Mouse (Mus musculus) frontal cortex, postnatal 10 days (tissue): ENCODE data around the gene Itgb4.

ENCODE experiments used
- DNase-seq, 2 experiments: peaks; one replicate each; pipeline ENCODE4 v3.0.0; 2022; ENCODE audit warnings: low spot score in 2 of 2, mixed read lengths in 1 of 2

Gene Itgb4

DNA sequence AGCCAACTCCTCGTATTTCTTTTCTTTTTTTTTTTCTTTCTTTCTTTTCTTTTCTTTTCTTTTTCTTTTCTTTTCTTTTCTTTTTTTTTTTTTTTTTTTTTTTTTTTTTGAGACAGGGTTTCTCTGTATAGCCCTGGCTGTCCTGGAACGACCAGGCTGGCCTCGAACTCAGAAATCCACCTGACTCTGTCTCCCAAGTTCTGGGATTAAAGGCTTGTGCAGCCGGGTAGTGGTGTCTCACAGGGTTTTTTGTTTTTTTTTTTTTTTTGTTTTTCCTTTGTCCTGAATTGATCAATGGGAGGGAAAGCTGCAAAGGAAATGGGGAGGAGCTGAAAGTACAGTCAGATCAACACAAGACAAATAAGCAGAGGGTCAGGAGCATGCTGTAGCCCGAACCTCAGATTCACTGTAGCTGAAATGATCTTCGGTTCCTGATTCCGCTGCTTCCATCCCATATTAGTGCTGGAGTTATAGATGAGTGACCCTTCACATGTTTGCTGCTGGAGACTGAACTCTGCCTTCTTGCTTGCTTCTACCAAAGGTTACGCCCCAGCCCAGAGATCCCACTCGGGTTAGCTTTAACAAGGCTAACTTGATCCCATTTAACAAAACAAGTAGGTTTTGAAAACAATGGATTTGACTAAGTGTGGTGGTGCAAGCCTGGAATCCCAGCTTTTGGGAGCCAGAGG, 53.8 kb downstream of the Itgb4 start:
- DNase-seq = no peak

DNA sequence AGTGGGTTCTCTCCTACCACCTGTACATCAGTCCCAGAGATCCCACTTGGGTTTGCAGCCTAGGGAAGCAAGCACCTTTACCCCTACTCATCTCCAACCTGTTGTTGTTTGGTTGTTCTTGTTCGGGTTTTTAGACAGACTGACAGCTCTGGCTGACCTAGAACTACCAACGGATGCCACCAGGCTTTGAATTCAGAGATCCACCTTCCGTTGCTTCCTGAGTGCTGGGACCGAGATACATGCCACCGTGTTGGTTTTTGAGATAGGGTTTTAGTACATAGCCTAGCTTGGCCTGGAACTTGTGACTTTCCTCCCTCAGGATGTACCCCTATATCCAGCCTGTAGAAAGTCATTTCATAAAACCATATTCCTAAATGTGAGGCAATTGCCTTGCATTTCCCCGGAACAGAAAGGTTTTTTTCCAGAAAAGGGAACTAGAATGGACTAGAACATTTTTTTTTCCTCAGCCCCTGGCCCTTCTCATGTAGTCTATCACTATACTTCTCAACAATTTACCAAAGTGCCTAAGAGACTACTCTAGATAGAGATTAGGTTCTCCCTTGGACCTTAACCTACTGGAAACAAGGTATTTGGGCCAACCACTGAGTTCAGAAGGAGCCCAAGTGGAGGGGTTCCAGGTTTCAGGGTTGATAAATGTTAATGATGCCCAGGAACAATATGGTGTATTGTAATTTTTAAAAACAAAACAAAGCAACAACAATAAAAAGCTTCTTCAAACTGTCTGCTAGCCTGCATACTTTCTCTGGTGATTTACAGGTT, 54.8 kb downstream of the Itgb4 start:
- DNase-seq = no peak

DNA sequence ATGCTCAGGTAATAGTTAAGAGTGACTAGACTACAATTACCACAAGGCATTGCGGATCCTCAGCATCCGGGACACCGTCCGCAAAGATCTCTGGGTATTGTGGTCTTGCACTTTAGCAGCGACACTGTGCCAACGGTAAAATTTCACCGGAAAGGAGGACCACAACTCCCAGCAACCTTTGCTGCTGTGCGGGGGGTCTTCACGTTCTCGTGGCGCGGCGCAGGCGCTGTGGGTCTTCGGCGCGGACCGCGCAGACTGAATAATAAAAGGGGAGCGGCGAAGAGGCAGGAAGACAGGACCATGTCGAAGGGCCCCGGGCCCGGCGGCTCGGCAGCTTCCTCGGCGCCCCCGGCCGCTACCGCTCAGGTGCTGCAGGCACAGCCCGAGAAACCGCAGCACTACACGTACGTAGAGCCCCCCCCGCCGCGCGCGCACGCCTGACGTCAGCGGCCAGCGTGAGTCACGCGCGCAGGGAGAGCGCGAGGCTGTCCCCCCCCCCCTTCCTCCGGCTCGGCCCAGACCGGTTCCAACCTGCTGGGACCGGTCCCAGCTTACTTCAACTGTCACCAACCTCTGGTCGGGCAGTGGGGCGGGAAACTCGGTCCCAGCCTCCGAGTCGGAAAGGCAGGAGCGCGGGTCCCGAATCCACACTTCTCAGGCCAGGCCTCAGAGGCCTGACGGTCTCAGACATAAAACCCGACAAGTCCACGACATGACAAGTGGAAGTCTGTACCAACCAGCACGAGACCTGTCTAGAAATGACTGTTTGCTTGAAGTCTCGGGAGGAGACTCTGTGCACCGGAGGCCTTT, 55.8 kb downstream of the Itgb4 start, which contains the start of gene Unk:
TSS of gene Unk (plus strand) at position 235 of the 810 bp plus-strand sequence.
- peak; percentile 96 to 97 for DNase-seq

DNA sequence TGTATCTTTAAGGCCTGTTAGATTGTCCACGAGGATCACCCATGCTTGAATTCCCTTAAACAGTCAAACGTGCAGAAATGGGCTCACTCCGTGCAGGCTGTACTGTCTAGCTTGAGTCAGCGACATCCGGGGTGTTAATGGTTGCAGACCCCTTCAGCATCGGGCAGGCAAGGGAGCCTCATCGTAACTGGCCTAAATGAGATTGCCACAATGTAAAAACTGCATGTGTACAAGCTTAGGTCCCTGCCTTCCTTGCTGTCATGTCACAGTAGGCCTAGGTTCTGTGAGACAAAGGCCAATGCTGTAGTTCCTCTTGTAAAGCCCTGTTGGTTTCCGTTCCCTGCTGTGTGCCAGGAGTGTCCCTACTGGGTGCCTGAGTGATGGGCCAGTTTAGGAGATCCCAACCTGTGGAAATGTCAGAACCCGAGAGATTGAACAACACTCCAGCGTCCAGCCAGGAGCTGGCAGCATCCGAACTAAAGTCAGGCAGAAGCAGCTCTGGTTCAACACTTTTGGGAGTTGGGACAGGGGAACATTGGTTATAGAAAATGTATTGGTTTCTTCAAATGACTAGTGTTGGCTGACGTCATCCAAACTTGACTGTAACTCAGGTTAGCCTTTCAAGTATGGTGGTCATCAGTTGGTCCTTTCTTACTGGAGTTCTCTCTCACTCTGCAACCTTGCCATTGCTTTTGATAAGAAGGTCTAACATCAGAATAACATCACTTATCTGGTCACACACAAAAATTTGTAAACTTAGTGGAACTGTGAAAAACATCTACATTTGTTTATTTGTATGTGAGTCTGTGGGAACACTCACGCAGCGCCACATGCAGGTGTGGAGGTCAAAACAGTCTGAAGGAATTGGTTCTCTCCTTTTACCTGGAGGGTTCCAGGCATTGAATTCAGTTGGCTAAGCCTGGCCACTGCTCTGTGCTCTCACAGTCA, 56.7 kb downstream of the Itgb4 start:
- no peak for DNase-seq

DNA sequence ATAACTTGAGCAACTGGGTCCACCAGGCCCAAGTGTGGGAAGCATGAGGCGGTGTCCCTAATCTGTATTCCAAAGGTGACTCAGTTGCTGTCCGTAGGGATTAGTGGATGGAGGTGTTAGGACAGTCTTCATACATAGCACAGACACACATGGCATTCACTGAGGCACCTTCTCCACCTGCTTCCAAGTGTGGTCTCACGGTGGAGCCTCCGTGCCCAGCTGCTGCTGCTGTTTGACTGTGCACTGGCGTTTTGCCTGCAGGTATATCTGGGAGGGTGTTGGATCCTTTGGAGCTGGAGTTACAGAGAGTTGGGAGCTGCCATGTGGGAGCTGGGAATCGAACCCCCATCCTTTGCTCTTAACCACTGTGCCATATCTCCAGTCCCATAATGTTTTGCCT, 60.1 kb downstream of the Itgb4 start:
- no peak for DNase-seq

DNA sequence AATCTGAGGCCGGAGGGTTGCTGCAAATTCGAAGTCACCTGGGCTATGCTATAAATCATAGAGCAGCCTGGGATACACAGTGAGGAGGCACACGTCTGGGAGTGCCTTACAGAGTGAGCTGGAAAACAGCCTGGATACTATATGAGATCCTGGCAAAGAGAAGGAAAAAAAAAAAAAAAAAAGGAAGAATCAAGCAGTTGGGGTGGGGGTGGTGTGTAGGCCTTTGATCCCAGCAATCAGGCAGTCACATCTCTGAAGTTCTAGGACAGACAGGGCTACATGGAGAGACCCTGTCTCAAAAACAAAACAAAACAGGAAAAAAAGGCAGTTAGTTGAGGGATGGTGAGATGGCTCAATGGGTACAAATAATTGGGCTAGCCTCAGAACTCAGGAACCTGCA, 62.2 kb downstream of the Itgb4 start:
- no peak for DNase-seq

DNA sequence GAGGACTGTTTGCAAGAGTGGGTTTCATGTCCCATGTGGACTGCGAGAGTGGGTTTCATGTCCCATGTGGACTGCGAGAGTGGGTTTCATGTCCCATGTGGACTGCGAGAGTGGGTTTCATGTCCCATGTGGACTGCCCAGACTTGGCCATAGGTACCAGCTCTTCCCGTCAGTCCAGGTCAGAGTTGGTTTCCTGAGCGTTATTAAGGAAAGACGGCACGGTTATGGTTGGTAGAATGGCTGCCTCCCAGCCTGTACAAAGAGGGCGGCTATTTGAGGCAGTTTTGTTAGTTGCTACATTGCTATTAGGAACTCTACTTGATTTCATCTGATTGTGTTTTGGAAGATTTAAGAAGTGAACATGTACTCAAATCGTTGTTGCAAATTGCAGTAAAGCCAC, 63.3 kb downstream of the Itgb4 start:
- no peak for DNase-seq

DNA sequence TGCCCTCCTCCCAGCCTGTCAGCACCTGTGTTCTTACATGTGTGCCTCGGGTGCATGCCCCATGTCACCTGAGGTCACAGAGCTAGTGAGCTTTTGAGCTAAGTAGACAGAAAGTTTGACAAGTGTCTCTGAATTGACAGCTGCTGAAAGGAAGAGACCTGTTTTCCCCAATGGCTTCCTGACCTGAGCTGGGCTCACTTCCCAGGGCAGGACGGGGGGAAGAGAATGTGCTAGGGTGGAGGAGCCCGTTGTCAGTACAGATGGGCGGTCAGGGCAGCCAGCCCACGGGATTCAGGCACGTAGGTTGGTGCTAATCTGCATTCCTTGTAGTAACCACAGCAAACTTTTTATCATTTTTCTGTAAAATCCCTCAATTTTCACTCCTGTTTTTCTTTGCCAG, 66.1 kb downstream of the Itgb4 start:
- DNase-seq = no peak

DNA sequence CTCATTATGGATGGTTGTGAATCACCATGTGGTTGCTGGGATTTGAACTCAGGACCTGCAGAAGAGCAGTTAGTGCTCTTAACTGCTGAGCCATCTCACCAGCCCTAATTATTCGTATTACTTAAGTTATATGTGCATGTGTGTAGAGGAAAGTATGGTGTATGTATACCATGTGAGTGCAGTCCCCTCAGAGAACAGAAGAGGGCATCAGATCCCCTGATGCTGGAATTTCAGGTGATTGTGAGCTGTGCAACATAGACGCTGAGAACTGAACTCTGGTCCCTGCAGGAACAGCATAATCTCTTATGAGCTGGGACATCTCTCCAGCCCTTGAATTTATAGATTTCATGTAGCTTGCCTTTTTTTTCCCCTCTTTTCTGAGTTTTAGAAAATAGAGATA, 67.3 kb downstream of the Itgb4 start:
- DNase-seq = no peak

DNA sequence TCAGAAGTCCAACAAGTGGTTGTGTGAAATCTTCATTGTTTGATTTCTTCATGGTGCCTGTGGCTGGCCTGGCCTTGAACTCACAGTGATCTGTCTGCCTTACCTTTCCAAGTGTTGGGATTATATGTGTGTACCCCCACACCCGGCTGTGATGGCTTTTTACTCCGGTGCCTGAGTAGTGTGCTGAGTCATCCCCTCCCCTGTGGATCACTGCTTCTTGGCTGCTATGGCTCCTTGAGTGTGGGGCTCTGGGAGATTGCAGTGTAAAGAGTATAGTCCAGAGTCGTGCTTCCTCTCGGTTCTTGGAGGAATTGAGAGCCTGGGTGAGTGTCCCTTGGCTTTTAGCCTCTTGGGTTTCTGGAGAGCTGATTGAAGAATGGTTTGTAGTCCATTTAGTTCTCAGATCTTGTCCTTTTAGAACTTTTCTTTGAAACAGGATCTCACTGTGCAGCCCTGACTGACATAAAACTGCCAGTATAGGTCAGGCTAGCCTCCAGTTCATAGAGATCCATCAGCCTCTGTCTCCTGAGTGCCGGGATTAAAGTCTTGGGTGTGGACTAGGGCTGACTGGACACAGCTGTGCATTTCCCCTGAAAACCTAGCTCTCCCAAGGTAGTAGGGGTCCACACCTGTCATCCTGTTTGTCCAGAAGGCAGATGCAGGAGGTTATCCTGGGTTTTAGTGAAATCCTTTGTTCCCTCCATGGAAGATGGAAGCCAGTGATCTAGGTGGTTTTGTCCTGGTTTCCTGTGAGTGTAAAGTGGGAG, 68.0 kb downstream of the Itgb4 start:
- DNase-seq = no peak

DNA sequence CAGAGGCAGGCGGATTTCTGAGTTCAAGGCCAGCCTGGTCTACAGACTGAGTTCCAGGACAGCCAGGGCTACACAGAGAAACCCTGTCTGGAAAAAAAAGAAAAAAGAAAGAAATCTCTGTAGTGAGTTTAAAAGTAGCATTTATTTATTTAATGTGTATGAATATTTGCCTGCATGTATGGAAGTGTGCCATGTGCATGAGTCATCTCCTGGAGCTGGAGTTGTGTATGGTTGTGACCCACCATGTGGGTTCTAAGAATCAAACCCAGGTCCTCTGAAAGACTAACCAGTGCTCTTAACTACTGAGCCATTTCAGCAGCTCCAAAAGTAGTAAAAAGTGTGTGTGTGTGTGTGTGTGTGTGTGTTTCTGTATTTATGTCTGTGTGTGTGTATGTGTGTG, 68.8 kb downstream of the Itgb4 start:
- DNase-seq = no peak

DNA sequence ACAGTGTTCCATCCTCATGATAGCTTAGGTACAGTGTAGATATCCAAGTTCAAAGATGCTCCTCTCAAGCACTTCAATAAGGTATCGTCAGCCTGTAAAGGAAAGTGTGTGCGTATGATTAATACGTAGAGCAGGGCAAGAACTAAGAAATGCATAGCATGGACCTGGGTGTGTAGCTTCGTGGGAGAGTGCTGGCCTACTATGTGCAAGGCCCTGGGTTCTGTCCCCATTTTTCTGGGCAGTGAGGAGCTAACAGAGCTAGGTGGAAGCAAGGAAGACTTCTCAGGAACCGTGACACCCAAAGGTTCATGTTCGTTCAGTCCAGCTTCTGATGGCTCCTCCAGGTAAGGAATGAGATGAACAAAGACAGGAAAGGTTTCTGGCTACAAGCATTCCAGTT, 70.7 kb downstream of the Itgb4 start:
- no peak for DNase-seq

DNA sequence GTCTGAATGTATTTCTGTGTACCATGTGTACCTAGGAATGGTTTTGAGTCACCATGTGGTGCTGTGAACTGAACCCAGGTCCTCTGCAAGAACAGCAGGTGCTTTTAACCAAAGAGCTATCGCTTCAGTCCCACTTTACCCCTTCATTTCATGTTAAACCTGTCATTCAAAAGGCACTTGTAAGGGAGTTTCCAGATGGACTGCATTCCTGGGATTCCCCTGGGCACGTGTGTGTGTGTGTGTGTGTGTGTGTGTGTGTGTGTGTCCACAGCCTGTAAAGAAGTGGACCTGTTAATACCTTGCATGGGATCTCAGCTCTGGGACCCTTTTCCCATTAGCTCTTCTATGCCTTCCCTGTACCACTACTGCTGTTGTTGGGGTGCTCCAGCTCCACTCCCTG, 75.1 kb downstream of the Itgb4 start:
- DNase-seq = no peak

DNA sequence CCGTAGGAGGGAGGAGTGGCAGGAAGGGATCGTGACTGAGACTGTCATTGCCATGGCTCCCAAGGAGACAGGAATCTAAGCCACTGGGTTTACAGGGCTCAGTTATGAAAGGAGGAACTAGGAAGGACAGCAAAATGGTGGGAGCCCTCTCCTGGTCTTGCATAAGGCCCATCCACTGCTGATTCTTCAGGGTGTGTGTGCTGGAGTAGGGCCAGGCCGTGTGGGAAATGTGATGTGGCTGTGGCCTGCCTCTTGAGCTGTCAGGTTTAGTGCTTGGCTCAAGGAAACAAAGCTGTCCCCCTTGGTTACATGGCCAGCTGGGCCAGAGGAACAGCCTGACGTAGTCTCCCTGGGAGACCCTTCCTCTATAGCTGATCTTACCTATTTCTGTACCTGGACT, 75.7 kb downstream of the Itgb4 start:
- DNase-seq = no peak

DNA sequence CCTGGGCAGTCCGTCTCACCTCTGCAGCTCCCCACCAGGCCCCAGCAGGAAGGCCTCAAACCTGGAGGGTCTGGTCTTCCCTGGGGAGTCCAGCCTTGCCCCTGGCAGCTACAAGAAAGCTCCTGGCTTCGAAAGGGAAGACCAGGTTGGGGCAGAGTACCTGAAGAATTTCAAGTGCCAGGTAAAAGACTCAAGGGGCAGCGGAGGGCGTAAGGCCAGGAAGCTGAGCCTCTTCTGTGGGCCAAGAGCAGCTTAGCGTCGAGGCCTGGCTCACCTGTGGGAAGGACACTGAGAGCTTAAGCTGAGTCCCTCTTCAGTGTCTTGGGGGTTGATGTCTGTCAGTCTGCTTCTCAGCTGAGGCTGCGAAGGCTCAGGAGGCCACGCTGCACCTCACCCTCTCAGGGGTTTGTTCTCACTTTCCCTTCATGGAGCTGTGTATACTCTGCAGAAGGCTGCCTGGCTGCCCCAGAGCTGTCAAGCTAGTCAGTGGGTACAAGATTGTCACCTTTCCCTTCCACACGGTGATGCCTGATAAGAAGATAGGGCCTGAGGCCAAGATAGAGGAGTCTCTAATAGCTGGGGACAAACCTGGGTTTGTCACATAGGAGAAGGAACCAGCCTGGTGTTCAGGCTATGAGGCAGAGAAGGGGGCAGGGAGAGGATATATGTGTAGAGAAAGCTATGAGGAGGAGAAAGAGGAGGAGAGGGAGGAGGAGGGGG, 79.2 kb downstream of the Itgb4 start:
- no peak for DNase-seq

DNA sequence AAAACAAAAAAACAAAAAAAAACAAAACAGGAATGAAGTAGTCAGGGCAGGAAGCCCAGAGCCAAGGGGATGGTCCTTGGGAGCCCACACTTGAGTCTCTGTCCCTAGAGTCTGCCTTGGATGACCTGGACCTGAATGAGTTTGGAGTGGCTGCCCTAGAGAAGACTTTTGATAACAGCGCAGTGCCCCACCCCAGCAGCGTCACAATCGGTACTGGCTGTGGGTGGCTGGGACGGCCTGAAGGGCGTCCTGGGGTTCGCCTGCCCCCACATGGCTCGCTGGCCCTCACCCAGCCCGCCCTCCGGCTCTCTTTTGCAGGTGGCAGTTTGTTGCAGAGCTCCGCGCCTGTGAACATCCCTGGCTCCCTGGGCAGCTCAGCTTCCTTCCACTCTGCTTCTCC, 81.4 kb downstream of the Itgb4 start:
- no peak for DNase-seq

DNA sequence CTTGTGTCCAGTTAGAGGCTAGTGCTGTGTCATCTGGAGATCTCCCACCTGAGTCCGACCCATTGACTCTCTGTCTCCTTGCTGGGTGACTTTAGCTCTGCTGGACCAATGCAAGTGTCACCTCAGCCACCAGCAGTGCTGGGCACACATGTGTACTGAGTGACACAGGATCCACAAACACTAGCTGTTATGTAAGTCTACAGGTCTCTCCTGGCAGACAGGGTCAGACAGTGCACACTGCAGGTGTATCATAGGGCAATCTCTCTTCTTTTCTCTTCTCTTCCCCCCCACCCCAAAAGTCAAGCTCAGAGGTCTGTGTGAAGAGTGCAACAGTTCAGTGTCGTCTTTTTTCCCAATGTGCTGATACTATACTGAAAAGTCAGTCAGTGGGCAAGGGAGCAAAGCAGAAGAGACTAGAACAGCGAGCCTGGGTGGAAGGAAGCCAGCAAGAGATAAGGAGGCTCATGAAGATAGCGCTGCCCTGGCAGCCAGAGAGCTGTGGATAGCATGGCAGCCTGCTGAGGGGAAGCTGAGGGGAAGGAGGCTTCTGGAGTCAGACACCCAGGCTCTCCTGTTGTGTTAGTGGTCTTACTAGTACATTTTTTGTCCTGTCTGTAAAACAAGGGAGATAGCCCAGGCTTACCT, 82.8 kb downstream of the Itgb4 start:
- DNase-seq = no peak
